Mouse (Mus musculus) small intestine, adult 2 months (tissue): ENCODE measurements around the gene Exoc6.

Experiments used
- CTCF ChIP-seq: fragments of 200-500 bp; IDR thresholded peaks from 2 replicates; pipeline ENCODE4 v1.5.1; 2012; ENCODE audit warnings: low read depth, mild to moderate bottlenecking, control low read depth, inconsistent platforms, low read length, moderate library complexity, mixed read lengths; ENCODE audit not compliant: insufficient replicate concordance, insufficient read length; ENCODE audit errors: extremely low read depth
- POLR2A ChIP-seq: fragments of 200-500 bp; IDR thresholded peaks from 2 replicates; pipeline ENCODE4 v1.6.1; 2012; ENCODE audit warnings: low read depth, mild to moderate bottlenecking, control low read depth, inconsistent platforms, low read length, moderate library complexity

GRCm38 (mm10) chr19:37719166-37719565 is 168.9 kb downstream of the Exoc6 start:
- no peak for TF ChIP-seq CTCF
- no peak for TF ChIP-seq POLR2A
